Mouse (Mus musculus) intestine, postnatal 0 days (tissue): ENCODE results near the gene Ppp1r1b. TPM values are rescaled to one million over a fixed set of nuclear protein-coding genes. Genes with fewer than 3 reads are reported as not detected.

Source experiments
- ATAC-seq: fragments of 200-750 bp; cut with Nextera tagmentation; 2 replicates; pipeline ENCODE4 v1.8.0; 2017; ENCODE audit warnings: mild to moderate bottlenecking, moderate TSS enrichment, moderate library complexity
- H3K27ac ChIP-seq: fragments of 300-500 bp; sonication (generic); 2 replicates; pipeline ENCODE4 v1.5.1; 2014; ENCODE audit warnings: mild to moderate bottlenecking, low read depth, low read length, moderate library complexity
- H3K27me3 ChIP-seq: fragments of 300-500 bp; sonication (generic); replicated peaks from 2 replicates; pipeline ENCODE4 v1.6.1; 2014; ENCODE audit warnings: low read length, mixed read lengths; ENCODE audit not compliant: control insufficient read depth, insufficient read depth
- H3K36me3 ChIP-seq: fragments of 300-500 bp; sonication (generic); 2 replicates; pipeline ENCODE4 v1.6.1; 2014; ENCODE audit warnings: mild to moderate bottlenecking, moderate library complexity; ENCODE audit not compliant: control insufficient read depth, insufficient read depth
- H3K4me1 ChIP-seq: fragments of 300-500 bp; sonication (generic); replicated peaks from 2 replicates; pipeline ENCODE4 v1.6.1; 2014; ENCODE audit warnings: antibody characterized with exemption, low read length, mixed read lengths; ENCODE audit not compliant: control insufficient read depth, insufficient read depth
- H3K4me2 ChIP-seq: fragments of 300-500 bp; sonication (generic); replicated peaks from 2 replicates; pipeline ENCODE4 v1.6.1; 2014; ENCODE audit warnings: low read depth, mild to moderate bottlenecking, moderate library complexity
- H3K4me3 ChIP-seq: fragments of 300-500 bp; sonication (generic); 2 replicates; pipeline ENCODE4 v1.5.1; 2014; ENCODE audit warnings: low read depth, low read length
- H3K9ac ChIP-seq: fragments of 300-500 bp; sonication (generic); 2 replicates; pipeline ENCODE4 v1.6.1; 2014; ENCODE audit warnings: mild to moderate bottlenecking, low read depth, low read length
- H3K9me3 ChIP-seq: fragments of 300-500 bp; sonication (generic); 2 replicates; pipeline ENCODE4 v1.6.1; 2016; ENCODE audit warnings: mixed run types; ENCODE audit not compliant: control insufficient read depth
- CTCF ChIP-seq: sonication (generic); IDR thresholded peaks from 2 replicates; pipeline ENCODE4 v1.5.1; 2016; ENCODE audit warnings: low read depth, mild to moderate bottlenecking, control low read depth, antibody characterized with exemption, moderate library complexity
- WGBS: fragments of 180-500 bp; shearing (Covaris S2); extraction: QIAGEN DNeasy Blood & Tissue Kit; methylation state at CpG from one replicate; pipeline ENCODE4 v1.1.7; 2014; 5-methylcytosine and 5-hydroxymethylcytosine counted together
- polyA plus RNA-seq: library from polyadenylated mRNA; unstranded; fragments of >200 nt; fragmentation: Nextera tagmentation; extraction: Ambion mirVana; gene quantifications from 2 replicates; pipeline ENCODE4 v1.2.1, GENCODE M21; 2015

The Ppp1r1b gene
- polyA plus RNA-seq, 1 experiment from 2014 or later = 99.5 TPM

DNA sequence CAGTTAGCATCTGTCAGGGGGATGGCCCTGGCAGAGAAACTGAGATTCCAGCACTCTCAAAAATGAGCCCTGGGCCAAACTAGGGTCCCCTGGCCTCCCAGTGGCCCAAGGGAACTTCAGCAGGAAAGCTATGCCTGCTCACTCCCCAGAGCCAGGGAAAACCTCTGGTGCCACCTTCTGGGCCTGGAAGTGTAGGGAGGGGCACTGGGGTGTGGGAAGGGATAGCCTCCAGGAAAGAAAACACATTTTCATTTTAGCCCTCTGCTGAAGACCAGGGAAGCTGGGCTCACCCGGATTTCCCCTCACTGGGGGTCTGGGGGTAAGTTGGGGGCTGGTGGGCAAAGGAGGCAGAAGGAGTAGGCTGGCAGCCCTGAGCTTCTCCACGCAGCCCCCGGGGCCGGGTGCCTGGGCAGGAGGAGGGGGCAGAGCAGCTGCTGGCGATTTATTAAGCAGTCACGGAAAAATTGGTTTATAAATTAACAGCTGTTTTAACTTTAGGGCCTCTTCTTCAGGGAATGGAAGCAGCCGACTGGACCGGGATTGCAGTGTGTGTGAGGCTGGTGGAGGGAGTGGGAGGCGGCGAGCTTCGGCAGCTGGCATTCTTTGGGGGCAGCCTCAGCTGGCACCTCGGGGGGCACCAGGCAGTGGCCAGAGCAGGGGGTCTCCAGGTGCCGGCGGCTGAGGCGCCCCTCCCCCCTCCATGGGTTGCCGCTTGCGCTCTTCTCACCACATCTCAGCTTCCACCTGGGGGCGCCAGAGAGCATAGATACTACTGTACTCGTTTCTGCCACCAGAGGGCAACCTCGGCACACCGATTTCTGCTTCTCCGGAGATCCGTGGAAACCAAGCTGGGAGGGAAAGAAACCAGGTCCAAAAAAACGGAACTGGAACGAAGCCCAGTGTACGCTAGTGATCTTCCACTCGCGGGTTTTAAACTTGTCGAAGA lies 5.9 kb upstream of the Ppp1r1b start:
- no peak overlapping the region for H3K9ac ChIP-seq
- ATAC-seq = peak; percentile 34

GRCm38 (mm10) chr11:98345253-98345652 lies 3.0 kb upstream of the Ppp1r1b start:
- peak; percentile 89 for TF ChIP-seq CTCF
- Histone ChIP-seq H3K27ac (no peak overlapping the region), H3K4me1 (no peaks in the 10 kb centered on the region), H3K36me3 (no peaks in the 10 kb centered on the region), H3K4me2 (peak overlapping the region; percentile 59), H3K9ac (no peak overlapping the region), H3K9me3 (no peaks in the 10 kb centered on the region), H3K4me3 (no peak overlapping the region; the same call in 1 of the 2 replicates), H3K27me3 (peaks cover 23% of the 10 kb centered on the region)
- peak; percentile 19 for ATAC-seq
- 2% methylated on average over 14 of the region's 14 CpGs for WGBS

More for the DNA sequence above, 5.9 kb upstream of the Ppp1r1b start:
- no peaks in the 10 kb centered on the region for H3K9me3 ChIP-seq
- peak overlapping the region; percentile 46 for H3K4me3 ChIP-seq
- H3K27me3 ChIP-seq = peaks cover 34% of the 10 kb centered on the region
- no peaks in the 10 kb centered on the region for H3K36me3 ChIP-seq
- H3K4me1 ChIP-seq = 0 out of 2 replicates have a peak, but pooled peaks cover 4% of the 10 kb centered on the region
- peak overlapping the region; percentile 79 for H3K4me2 ChIP-seq
- H3K27ac ChIP-seq = no peak overlapping the region; the same call in 1 of the 2 replicates
- WGBS = 1% methylated on average over 29 of the region's 29 CpGs
- TF ChIP-seq CTCF = peak; percentile 100

DNA sequence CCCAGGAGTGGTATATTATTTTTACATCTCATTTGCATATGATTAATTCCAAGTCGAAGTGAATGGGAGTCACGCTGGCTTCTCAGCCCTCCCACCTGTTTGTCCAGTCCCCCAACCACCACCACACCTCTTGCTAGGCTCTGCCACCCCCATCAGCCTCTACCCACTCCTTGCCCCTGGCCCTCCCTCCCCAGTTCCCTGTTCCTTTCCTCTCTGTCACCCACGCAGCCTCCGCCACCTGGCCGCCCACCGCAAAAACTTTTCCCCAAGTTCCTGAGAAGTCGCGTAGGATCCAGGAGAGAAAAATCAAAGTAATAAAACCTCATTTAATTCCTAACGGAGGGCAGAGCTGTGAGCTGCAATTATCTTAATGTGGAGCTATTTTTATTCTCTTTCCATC lies 2.0 kb upstream of the Ppp1r1b start:
- no peak for ATAC-seq
- peaks cover 21% of the 10 kb centered on the region for H3K27me3 ChIP-seq
- no peak overlapping the region for H3K9ac ChIP-seq
- peak overlapping the region; percentile 59 for H3K4me2 ChIP-seq
- no peaks in the 10 kb centered on the region for H3K36me3 ChIP-seq
- no peaks in the 10 kb centered on the region for H3K4me1 ChIP-seq
- WGBS = 24% methylated on average over 9 of the region's 9 CpGs
- no peak overlapping the region for H3K4me3 ChIP-seq
- no peak overlapping the region for H3K27ac ChIP-seq
- TF ChIP-seq CTCF = no peak
- no peaks in the 10 kb centered on the region for H3K9me3 ChIP-seq

- Histone ChIP-seq H3K9me3 (no peaks in the 10 kb centered on the region), H3K4me1 (no peaks in the 10 kb centered on the region), H3K4me3 (no peak overlapping the region), H3K27me3 (peaks cover 18% of the 10 kb centered on the region), H3K4me2 (peak overlapping the region; percentile 87), H3K27ac (no peak overlapping the region), H3K9ac (no peak overlapping the region), H3K36me3 (no peaks in the 10 kb centered on the region)
- TF ChIP-seq CTCF = no peak
- WGBS = 30% methylated on average over 12 of the region's 12 CpGs
- ATAC-seq = no peak
Observed at GRCm38 (mm10) chr11:98347385-98348082, 670 bp upstream of the Ppp1r1b start.

DNA sequence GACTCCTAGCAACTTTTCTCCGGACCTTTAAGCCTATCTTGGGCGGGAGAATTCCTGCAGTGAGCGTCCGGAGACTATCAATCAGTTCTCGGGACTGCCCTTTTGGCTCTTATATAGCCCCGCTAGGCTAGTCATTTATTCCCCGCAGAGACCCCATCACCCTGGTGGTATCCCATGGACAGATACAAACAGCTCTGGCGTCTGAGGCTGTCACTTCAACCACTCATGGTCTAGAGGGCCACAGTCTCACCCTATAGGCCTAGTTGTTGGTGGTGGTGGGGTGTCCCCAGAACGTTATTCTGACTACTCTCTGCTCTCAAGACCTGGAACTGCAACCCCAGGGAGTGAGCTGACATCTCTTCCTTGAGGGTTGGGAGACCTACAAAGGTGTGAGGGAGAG lies 1.1 kb downstream of the Ppp1r1b start:
- H3K4me2 ChIP-seq = peak overlapping the region; percentile 87
- TF ChIP-seq CTCF = no peak
- 0 out of 2 replicates have a peak, but pooled peaks cover 4% of the 10 kb centered on the region for H3K4me1 ChIP-seq
- H3K9me3 ChIP-seq = no peaks in the 10 kb centered on the region
- ATAC-seq = no peak
- peak overlapping the region; percentile 60; the same call in 1 of the 2 replicates for H3K27ac ChIP-seq
- H3K9ac ChIP-seq = peak overlapping the region; percentile 48
- H3K27me3 ChIP-seq = peaks cover 18% of the 10 kb centered on the region
- no peaks in the 10 kb centered on the region for H3K36me3 ChIP-seq
- peak overlapping the region; percentile 54 for H3K4me3 ChIP-seq
- WGBS = 14% methylated on average over 9 of the region's 9 CpGs

GRCm38 (mm10) chr11:98352272-98352990 lies 4.2 kb downstream of the Ppp1r1b start:
- Histone ChIP-seq H3K9me3 (no peaks in the 10 kb centered on the region), H3K9ac (no peak overlapping the region), H3K27me3 (peaks cover 8% of the 10 kb centered on the region; the same call in 1 of the 2 replicates), H3K4me1 (peaks cover 7% of the 10 kb centered on the region; the same call in 1 of the 2 replicates), H3K4me2 (0 out of 2 replicates have a peak overlapping the region, but pooled peaks have one; percentile 10), H3K27ac (peak overlapping the region; percentile 75), H3K4me3 (no peak overlapping the region), H3K36me3 (no peaks in the 10 kb centered on the region)
- no peak for TF ChIP-seq CTCF
- 37% methylated on average over 18 of the region's 18 CpGs for WGBS
- peak; percentile 46 for ATAC-seq
